Mouse (Mus musculus) stomach, embryonic 14.5 days (tissue): ENCODE measurements around the gene Gm48552. TPM values are rescaled to one million over a fixed set of nuclear protein-coding genes. Genes with fewer than 3 reads are reported as not detected.

Experiments used
- ATAC-seq: fragments of 200-750 bp; cut with Nextera tagmentation; 2 replicates; pipeline ENCODE4 v1.8.0; 2017; ENCODE audit warnings: low read depth, moderate TSS enrichment; ENCODE audit not compliant: insufficient number of reproducible peaks, insufficient read depth, low FRiP score
- H3K27ac ChIP-seq: fragments of 300-500 bp; sonication (generic); 2 replicates; pipeline ENCODE4 v1.5.1; 2014; ENCODE audit warnings: mild to moderate bottlenecking, low read length, moderate library complexity, mixed read lengths
- H3K27me3 ChIP-seq: fragments of 300-500 bp; sonication (generic); 2 replicates; pipeline ENCODE4 v1.6.1; 2014; ENCODE audit warnings: low read length, control low read depth, mixed read lengths; ENCODE audit not compliant: control insufficient read depth, insufficient read depth
- H3K36me3 ChIP-seq: fragments of 300-500 bp; sonication (generic); 2 replicates; pipeline ENCODE4 v1.6.1; 2014; ENCODE audit warnings: mild to moderate bottlenecking, control low read depth, low read length, moderate library complexity, mixed read lengths; ENCODE audit not compliant: control insufficient read depth, insufficient read depth
- H3K4me1 ChIP-seq: fragments of 300-500 bp; sonication (generic); 2 replicates; pipeline ENCODE4 v1.6.1; 2014; ENCODE audit warnings: low read length, control low read depth, mixed read lengths; ENCODE audit not compliant: control insufficient read depth, insufficient read depth
- H3K4me2 ChIP-seq: fragments of 300-500 bp; sonication (generic); replicated peaks from 2 replicates; pipeline ENCODE4 v1.6.1; 2014; ENCODE audit warnings: low read depth, low read length, control low read depth
- H3K4me3 ChIP-seq: fragments of 300-500 bp; sonication (generic); 2 replicates; pipeline ENCODE4 v1.5.1; 2014; ENCODE audit warnings: low read depth, low read length, control low read depth
- H3K9ac ChIP-seq: fragments of 300-500 bp; sonication (generic); replicated peaks from 2 replicates; pipeline ENCODE4 v1.6.1; 2014; ENCODE audit warnings: low read depth, mild to moderate bottlenecking, control low read depth, low read length, moderate library complexity, mixed read lengths
- H3K9me3 ChIP-seq: fragments of 300-500 bp; sonication (generic); 2 replicates; pipeline ENCODE4 v1.6.1; 2016; ENCODE audit warnings: low read depth, low read length, control low read depth; ENCODE audit not compliant: control insufficient read depth
- WGBS: fragments of 180-500 bp; shearing (Covaris S2); extraction: QIAGEN DNeasy Blood & Tissue Kit; methylation state at CpG from one replicate; pipeline ENCODE4 v1.1.7; 2014; 5-methylcytosine and 5-hydroxymethylcytosine counted together
- polyA plus RNA-seq: library from polyadenylated mRNA; unstranded; fragments of >200 nt; fragmentation: Nextera tagmentation; extraction: Ambion mirVana; gene quantifications from 2 replicates; pipeline ENCODE4 v1.2.1, GENCODE M21; 2014

Gm48552 gene
- polyA plus RNA-seq, 1 experiment from 2014 or later, result 1.0 TPM

- Histone ChIP-seq H3K27me3 (no peaks in the 10 kb centered on the region), H3K36me3 (peaks cover 26% of the 10 kb centered on the region), H3K4me3 (no peak overlapping the region), H3K9ac (no peak overlapping the region), H3K4me2 (no peak overlapping the region), H3K27ac (peak overlapping the region; percentile 34; the same call in 1 of the 2 replicates), H3K4me1 (peaks cover 51% of the 10 kb centered on the region), H3K9me3 (no peaks in the 10 kb centered on the region)
- ATAC-seq, result peak; percentile 51; the same call in 1 of the 2 replicates
- WGBS, result 21% methylated on average over 9 of the region's 9 CpGs
Observed at GRCm38 (mm10) chr10:81408871-81409291, 20.1 kb downstream of the Gm48552 start.

DNA sequence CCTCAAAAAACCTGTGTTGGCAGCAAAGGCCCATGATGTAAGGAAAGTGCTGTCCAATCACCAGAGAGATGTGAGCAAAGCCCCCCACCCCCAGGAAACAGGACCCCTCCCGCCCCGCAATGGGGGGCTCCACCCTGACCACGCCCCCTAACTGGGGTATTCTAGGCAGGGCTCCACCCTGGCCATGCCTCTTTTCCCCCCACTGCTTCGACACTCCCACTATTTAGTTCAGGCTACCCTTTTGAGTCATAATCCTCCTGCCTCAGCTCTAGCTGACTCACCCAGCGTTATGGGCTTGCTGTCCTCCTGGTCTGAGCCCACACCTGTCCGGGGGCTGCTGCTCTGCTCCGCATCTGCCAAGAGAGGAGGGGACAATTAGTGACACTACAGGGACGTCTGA, 20.5 kb downstream of the Gm48552 start:
- 29% methylated on average over 8 of the region's 8 CpGs for WGBS
- H3K4me2 ChIP-seq, result no peak overlapping the region
- no peak overlapping the region for H3K9ac ChIP-seq
- H3K27ac ChIP-seq, result peak overlapping the region; percentile 34; the same call in 1 of the 2 replicates
- H3K4me3 ChIP-seq, result no peak overlapping the region
- no peak for ATAC-seq
- H3K36me3 ChIP-seq, result peaks cover 23% of the 10 kb centered on the region
- no peaks in the 10 kb centered on the region for H3K9me3 ChIP-seq
- no peaks in the 10 kb centered on the region for H3K27me3 ChIP-seq
- H3K4me1 ChIP-seq, result peaks cover 56% of the 10 kb centered on the region

GRCm38 (mm10) chr10:81410350-81410749, 21.5 kb downstream of the Gm48552 start:
- Histone ChIP-seq H3K27me3 (no peaks in the 10 kb centered on the region), H3K36me3 (peaks cover 17% of the 10 kb centered on the region), H3K9me3 (no peaks in the 10 kb centered on the region), H3K4me2 (0 out of 2 replicates have a peak overlapping the region, but pooled peaks have one; percentile 1), H3K4me3 (no peak overlapping the region), H3K9ac (no peak overlapping the region), H3K27ac (peak overlapping the region; percentile 82; the same call in 1 of the 2 replicates), H3K4me1 (peaks cover 66% of the 10 kb centered on the region)
- 54% methylated on average over 4 of the region's 4 CpGs for WGBS
- no peak for ATAC-seq

- peaks cover 67% of the 10 kb centered on the region for H3K4me1 ChIP-seq
- peaks cover 12% of the 10 kb centered on the region for H3K36me3 ChIP-seq
- no peaks in the 10 kb centered on the region for H3K9me3 ChIP-seq
- no peaks in the 10 kb centered on the region for H3K27me3 ChIP-seq
- no peak overlapping the region for H3K9ac ChIP-seq
- no peak for ATAC-seq
- no peak overlapping the region for H3K4me3 ChIP-seq
- H3K27ac ChIP-seq, result peak overlapping the region; percentile 82
- 70% methylated on average over 9 of the region's 9 CpGs for WGBS
- H3K4me2 ChIP-seq, result no peak overlapping the region
Observed at GRCm38 (mm10) chr10:81410981-81411380, 22.2 kb downstream of the Gm48552 start.

DNA sequence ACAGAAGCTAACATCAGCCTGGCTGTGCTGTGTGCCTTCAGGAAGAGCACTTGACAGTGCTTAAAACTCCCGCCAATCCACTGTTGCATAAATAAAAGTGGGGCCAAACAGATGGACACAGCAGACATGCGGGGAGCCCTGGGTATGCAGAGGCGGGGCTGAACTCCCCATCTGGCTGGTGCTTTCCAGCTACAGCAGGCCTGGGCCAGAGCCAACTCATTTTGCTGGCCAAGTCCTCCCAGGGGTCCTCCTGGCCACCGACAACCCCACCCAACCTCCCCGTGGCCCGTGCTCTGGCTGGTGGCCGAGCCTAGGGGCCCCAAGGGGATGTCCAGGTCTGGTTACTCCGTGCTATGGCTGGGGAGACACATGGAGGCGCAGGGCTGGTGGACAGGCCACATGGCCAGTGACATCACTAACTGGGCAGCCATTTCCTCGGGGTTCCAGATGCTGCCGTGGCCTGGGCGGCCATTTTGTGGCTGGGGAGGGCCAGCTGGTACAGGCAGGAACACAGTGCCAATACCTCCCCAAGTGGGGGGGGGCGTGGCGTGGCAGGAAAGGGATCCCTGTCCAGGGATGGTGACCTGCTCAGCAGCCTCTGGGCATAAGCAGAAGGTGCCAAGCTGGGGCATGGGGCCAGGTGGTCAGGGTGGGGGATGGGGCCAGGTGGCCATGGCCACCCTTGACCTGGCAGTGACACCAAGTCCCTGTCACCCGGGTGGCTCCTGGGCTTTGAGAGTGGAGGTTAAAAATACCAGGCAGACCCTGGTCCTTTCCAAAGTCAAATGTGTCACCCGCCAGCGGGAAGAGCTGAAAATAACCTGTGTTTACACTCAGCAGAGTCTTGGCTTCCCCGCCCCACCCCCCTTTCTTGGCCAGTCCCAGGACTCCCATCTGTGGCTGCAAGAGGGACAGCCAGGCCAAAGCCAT, 22.9 kb downstream of the Gm48552 start:
- no peak for ATAC-seq
- H3K4me3 ChIP-seq, result no peak overlapping the region

GRCm38 (mm10) chr10:81412586-81413309, 23.9 kb downstream of the Gm48552 start:
- Histone ChIP-seq H3K4me2 (no peak overlapping the region), H3K4me3 (no peak overlapping the region), H3K27me3 (no peaks in the 10 kb centered on the region), H3K9me3 (no peaks in the 10 kb centered on the region), H3K36me3 (no peaks in the 10 kb centered on the region; the same call in 1 of the 2 replicates), H3K27ac (peak overlapping the region; percentile 82), H3K9ac (no peak overlapping the region), H3K4me1 (peaks cover 77% of the 10 kb centered on the region)
- WGBS, result 69% methylated on average over 16 of the region's 16 CpGs
- no peak for ATAC-seq

More for the DNA sequence above, 22.9 kb downstream of the Gm48552 start:
- Histone ChIP-seq H3K4me1 (peaks cover 74% of the 10 kb centered on the region), H3K27me3 (no peaks in the 10 kb centered on the region), H3K4me2 (peak overlapping the region; percentile 19; the same call in 1 of the 2 replicates), H3K9me3 (no peaks in the 10 kb centered on the region), H3K9ac (no peak overlapping the region), H3K27ac (peak overlapping the region; percentile 82), H3K36me3 (peaks cover 6% of the 10 kb centered on the region)
- WGBS, result 48% methylated on average over 18 of the region's 18 CpGs

- no peak for ATAC-seq
- H3K27ac ChIP-seq, result no peak overlapping the region
- H3K9ac ChIP-seq, result no peak overlapping the region
- H3K4me3 ChIP-seq, result no peak overlapping the region
- peak overlapping the region; percentile 32 for H3K4me2 ChIP-seq
- no peaks in the 10 kb centered on the region for H3K9me3 ChIP-seq
- H3K36me3 ChIP-seq, result no peaks in the 10 kb centered on the region; the same call in 1 of the 2 replicates
- peaks cover 76% of the 10 kb centered on the region for H3K4me1 ChIP-seq
- WGBS, result 29% methylated on average over 26 of the region's 26 CpGs
- no peaks in the 10 kb centered on the region for H3K27me3 ChIP-seq
Observed at GRCm38 (mm10) chr10:81413310-81414261, 24.8 kb downstream of the Gm48552 start.
